Mouse (Mus musculus) embryonic facial prominence, embryonic 13.5 days (tissue): ENCODE data around the gene Serpinf2. TPM values are rescaled to one million over a fixed set of nuclear protein-coding genes. Genes with fewer than 3 reads are reported as not detected.
A peak's percentile ranks its signal among the peaks of the same experiment; 100 is the strongest.
"Not testable (repeated sequence)": the region's sequence is repeated elsewhere in the genome, so short reads cannot be mapped to it uniquely, and the experiment has no call there.

Experiments used
- ATAC-seq: fragments of 200-750 bp; cut with Nextera tagmentation; 2 replicates; pipeline ENCODE4 v1.8.0; 2017; ENCODE audit warnings: low read depth; ENCODE audit not compliant: insufficient number of reproducible peaks, insufficient read depth, low FRiP score, low TSS enrichment
- H3K27ac ChIP-seq: fragments of 300-500 bp; sonication (generic); 2 replicates; pipeline ENCODE4 v1.5.1; 2015; ENCODE audit warnings: moderate library complexity, mild to moderate bottlenecking, inconsistent platforms
- H3K27me3 ChIP-seq: fragments of 300-500 bp; sonication (generic); 2 replicates; pipeline ENCODE4 v1.6.1; 2015; ENCODE audit warnings: mild to moderate bottlenecking, inconsistent platforms
- H3K36me3 ChIP-seq: fragments of 300-500 bp; sonication (generic); 2 replicates; pipeline ENCODE4 v1.6.1; 2015; ENCODE audit warnings: mild to moderate bottlenecking, inconsistent platforms
- H3K4me1 ChIP-seq: fragments of 300-500 bp; sonication (generic); 2 replicates; pipeline ENCODE4 v1.6.1; 2015; ENCODE audit warnings: inconsistent platforms
- H3K4me2 ChIP-seq: fragments of 300-500 bp; sonication (generic); 2 replicates; pipeline ENCODE4 v1.6.1; 2015; ENCODE audit warnings: moderate library complexity, mild to moderate bottlenecking, inconsistent platforms
- H3K4me3 ChIP-seq: fragments of 300-500 bp; sonication (generic); 2 replicates; pipeline ENCODE4 v1.5.1; 2015; ENCODE audit warnings: mild to moderate bottlenecking, inconsistent platforms
- H3K9ac ChIP-seq: fragments of 300-500 bp; sonication (generic); 2 replicates; pipeline ENCODE4 v1.6.1; 2015; ENCODE audit warnings: mild to moderate bottlenecking, inconsistent platforms
- H3K9me3 ChIP-seq: fragments of 300-500 bp; sonication (generic); 2 replicates; pipeline ENCODE4 v1.6.1; 2016; ENCODE audit warnings: inconsistent platforms
- WGBS: fragments of 180-500 bp; shearing (Covaris S2); methylation state at CpG from one replicate; pipeline ENCODE4 v1.1.7; 2015; ENCODE audit warnings: mixed read lengths; 5-methylcytosine and 5-hydroxymethylcytosine counted together
- microRNA counts: library from miRNA; unstranded; fragments of <30 nt; microRNA quantifications from one replicate; lab custom pipeline; 2016
- microRNA-seq: library from miRNA; unstranded; fragments of <30 nt; microRNA quantifications from one replicate; pipeline ENCODE4, GENCODE M21; 2016
- polyA plus RNA-seq: library from polyadenylated mRNA; unstranded; fragments of >200 nt; fragmentation: Nextera tagmentation; extraction: Ambion mirVana; gene quantifications from 2 replicates; pipeline ENCODE4 v1.2.1, GENCODE M21; 2015

Serpinf2 gene
- polyA plus RNA-seq, 1 experiment from 2014 or later = 0.13 TPM

- H3K4me1 ChIP-seq = no peaks in the 10 kb centered on the region
- H3K27ac ChIP-seq = no peak overlapping the region
- no peak overlapping the region for H3K9ac ChIP-seq
- no peaks in the 10 kb centered on the region for H3K9me3 ChIP-seq
- ATAC-seq = no peak
- 70% methylated on average over 6 of the region's 6 CpGs for WGBS
- no peak overlapping the region for H3K4me3 ChIP-seq
- H3K4me2 ChIP-seq = no peak overlapping the region
- peaks cover 17% of the 10 kb centered on the region; the same call in 1 of the 2 replicates for H3K36me3 ChIP-seq
- no peaks in the 10 kb centered on the region for H3K27me3 ChIP-seq
Measured at GRCm38 (mm10) chr11:75403301-75404052, 35.9 kb downstream of the Serpinf2 start.

- no peak overlapping the region for H3K9ac ChIP-seq
- no peak overlapping the region for H3K27ac ChIP-seq
- no peaks in the 10 kb centered on the region for H3K27me3 ChIP-seq
- no peaks in the 10 kb centered on the region for H3K9me3 ChIP-seq
- 59% methylated on average over 5 of the region's 5 CpGs for WGBS
- peaks cover 17% of the 10 kb centered on the region; the same call in 1 of the 2 replicates for H3K36me3 ChIP-seq
- no peaks in the 10 kb centered on the region for H3K4me1 ChIP-seq
- no peak overlapping the region for H3K4me3 ChIP-seq
- no peak for ATAC-seq
- H3K4me2 ChIP-seq = no peak overlapping the region
Measured at GRCm38 (mm10) chr11:75402271-75402690, 37.1 kb downstream of the Serpinf2 start.

DNA sequence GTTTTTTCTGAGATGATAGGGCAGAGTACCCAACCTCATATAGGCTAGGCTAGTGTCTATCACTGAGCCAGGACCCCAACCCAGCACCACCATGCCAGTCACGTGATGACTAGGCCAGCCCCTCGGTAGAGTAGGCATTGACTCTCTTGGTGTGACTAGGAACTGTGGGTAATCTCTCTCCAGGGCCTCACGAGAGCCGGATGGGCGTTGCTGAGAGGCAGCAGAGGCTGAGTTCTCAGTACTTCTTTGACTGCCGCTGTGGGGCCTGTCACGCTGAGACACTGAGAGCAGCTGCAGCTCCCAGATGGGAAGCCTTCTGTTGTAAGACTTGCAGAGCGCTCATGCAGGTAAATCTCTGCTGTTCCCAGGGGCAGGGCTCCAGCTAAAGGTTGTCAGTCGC is 39.3 kb downstream of the Serpinf2 start:
- H3K4me2 ChIP-seq = no peak overlapping the region
- no peaks in the 10 kb centered on the region for H3K4me1 ChIP-seq
- H3K4me3 ChIP-seq = no peak overlapping the region
- 71% methylated on average over 9 of the region's 9 CpGs for WGBS
- ATAC-seq = no peak
- no peaks in the 10 kb centered on the region for H3K9me3 ChIP-seq
- no peak overlapping the region for H3K27ac ChIP-seq
- peaks cover 14% of the 10 kb centered on the region; the same call in 1 of the 2 replicates for H3K36me3 ChIP-seq
- H3K27me3 ChIP-seq = no peaks in the 10 kb centered on the region
- H3K9ac ChIP-seq = no peak overlapping the region

DNA sequence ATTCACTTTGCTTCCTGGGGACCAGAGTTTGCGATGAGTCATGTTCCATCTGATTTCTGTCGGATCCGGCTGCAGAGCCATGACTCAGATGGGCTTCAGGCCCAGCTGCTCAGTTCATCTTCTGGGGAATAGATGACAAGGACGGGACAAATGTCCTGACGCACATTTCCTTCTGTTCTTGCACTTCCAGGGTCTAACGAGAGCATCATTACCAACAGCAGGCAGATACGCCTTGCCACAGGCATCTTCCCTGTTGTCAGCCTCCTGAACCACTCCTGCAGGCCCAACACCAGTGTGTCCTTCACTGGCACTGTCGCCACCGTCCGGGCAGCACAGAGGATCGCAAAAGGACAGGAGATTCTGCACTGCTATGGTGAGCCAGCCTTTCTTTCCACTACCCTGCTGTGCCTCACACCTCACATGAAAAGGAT is 40.0 kb downstream of the Serpinf2 start:
- H3K27me3 ChIP-seq = no peaks in the 10 kb centered on the region

GRCm38 (mm10) chr11:75397452-75397851 is 41.9 kb downstream of the Serpinf2 start:
- WGBS = 78% methylated on average over 7 of the region's 7 CpGs
- Histone ChIP-seq H3K4me3 (no peak overlapping the region), H3K36me3 (peaks cover 16% of the 10 kb centered on the region), H3K9me3 (no peaks in the 10 kb centered on the region), H3K4me2 (no peak overlapping the region), H3K27me3 (no peaks in the 10 kb centered on the region), H3K4me1 (no peaks in the 10 kb centered on the region), H3K9ac (no peak overlapping the region), H3K27ac (no peak overlapping the region)
- ATAC-seq = no peak

More for the DNA sequence above, 40.0 kb downstream of the Serpinf2 start:
- Histone ChIP-seq H3K4me2 (no peak overlapping the region), H3K4me3 (no peak overlapping the region), H3K36me3 (peaks cover 16% of the 10 kb centered on the region), H3K27ac (no peak overlapping the region), H3K4me1 (no peaks in the 10 kb centered on the region), H3K9ac (no peak overlapping the region), H3K9me3 (no peaks in the 10 kb centered on the region)
- WGBS = 87% methylated on average over 11 of the region's 11 CpGs
- ATAC-seq = no peak

DNA sequence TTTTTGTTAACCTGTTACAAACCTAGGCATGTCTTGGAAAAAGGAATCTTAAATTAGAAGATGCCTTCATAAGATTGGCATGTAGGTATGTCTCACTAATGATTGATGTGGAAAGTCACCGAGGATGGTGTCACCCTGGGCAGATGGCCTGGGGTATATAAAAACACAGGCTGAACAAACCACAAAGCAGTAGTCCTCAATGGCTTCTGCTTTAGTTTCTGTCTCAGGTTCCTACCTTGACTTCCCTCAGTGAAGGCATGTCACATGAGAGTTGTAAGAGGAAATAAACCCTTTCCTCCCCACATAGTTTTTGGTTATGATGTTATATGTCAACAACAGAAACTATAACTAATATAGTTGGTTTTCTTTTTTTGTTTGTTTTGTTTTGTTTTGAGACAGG is 43.8 kb downstream of the Serpinf2 start:
- no peak for ATAC-seq
- WGBS = 79% methylated on average over 1 of the region's 1 CpGs
- Histone ChIP-seq H3K4me1 (no peaks in the 10 kb centered on the region), H3K36me3 (peaks cover 16% of the 10 kb centered on the region), H3K27me3 (no peaks in the 10 kb centered on the region), H3K27ac (no peak overlapping the region), H3K9ac (no peak overlapping the region), H3K9me3 (no peaks in the 10 kb centered on the region), H3K4me3 (no peak overlapping the region), H3K4me2 (no peak overlapping the region)

GRCm38 (mm10) chr11:75383529-75383928 is 55.9 kb downstream of the Serpinf2 start:
- H3K9ac ChIP-seq, ATAC-seq, H3K27me3 ChIP-seq, H3K27ac ChIP-seq, H3K9me3 ChIP-seq, H3K4me1 ChIP-seq, H3K4me2 ChIP-seq, H3K4me3 ChIP-seq: not testable (repeated sequence)
- WGBS = 58% methylated on average over 3 of the region's 3 CpGs
- peaks cover 12% of the 10 kb centered on the region; the same call in 1 of the 2 replicates for H3K36me3 ChIP-seq

MicroRNAs encoded within 50 kb of the gene (microRNA counts, 519-probe panel; counts per million panel counts)
- 4,249 counts per million, percentile 89 among the panel's probes with 10 or more counts for microRNA mmu-miR-22 (lab: Ali Mortazavi, UCI)

Small RNA genes lying within 50 kb of the gene (microRNA-seq; reads per million reads assigned to microRNA genes)
- gene Mir22 = 2,462 reads per million, percentile 84 among the genes with 10 or more reads in this experiment

Other genes starting within 250 kb of the Serpinf2 start
- gene Dph1, start 248.3 kb downstream of the Serpinf2 start, polyA plus RNA-seq = 20.8 and 24.5 TPM in 2 replicates
- 6.0 and 7.1 TPM in 2 replicates for gene Rtn4rl1, start 245.8 kb downstream of the Serpinf2 start, polyA plus RNA-seq
- 110 and 120 TPM in 2 replicates for gene Rpa1, start 91.3 kb downstream of the Serpinf2 start, polyA plus RNA-seq
- 15.6 and 19.8 TPM in 2 replicates for gene Smyd4, start 91.2 kb downstream of the Serpinf2 start, polyA plus RNA-seq
- 259 and 277 TPM in 2 replicates for gene Serpinf1, start 16.9 kb downstream of the Serpinf2 start, polyA plus RNA-seq
- 5.3 and 7.1 TPM in 2 replicates for gene Wdr81, start 15.1 kb upstream of the Serpinf2 start, polyA plus RNA-seq
- 37.9 and 38.9 TPM in 2 replicates for gene Tlcd2, start 22.1 kb upstream of the Serpinf2 start, polyA plus RNA-seq
- 62.5 and 63.1 TPM in 2 replicates for gene Prpf8, start 47.2 kb upstream of the Serpinf2 start, polyA plus RNA-seq
- gene Rilp, start 70.5 kb upstream of the Serpinf2 start, polyA plus RNA-seq = 0.41 TPM in 1 of 2 replicates, not detected in the other
- 5.0 and 6.0 TPM in 2 replicates for gene Scarf1, start 73.9 kb upstream of the Serpinf2 start, polyA plus RNA-seq
- 3.6 and 4.5 TPM in 2 replicates for gene Slc43a2, start 92.1 kb upstream of the Serpinf2 start, polyA plus RNA-seq
- gene Pitpna, start 148.5 kb upstream of the Serpinf2 start, polyA plus RNA-seq = 66.2 and 74.4 TPM in 2 replicates
- 23.2 and 26.2 TPM in 2 replicates for gene Inpp5k, start 191.4 kb upstream of the Serpinf2 start, polyA plus RNA-seq
- 38.3 and 43.8 TPM in 2 replicates for gene Myo1c, start 210.9 kb upstream of the Serpinf2 start, polyA plus RNA-seq
- 123 and 136 TPM in 2 replicates for gene Crk, start 239.7 kb upstream of the Serpinf2 start, polyA plus RNA-seq